Mouse (Mus musculus) spleen, adult 12 weeks (tissue): ENCODE results near the gene Gabrq.

Experiments
- DNase-seq: peaks from one replicate; pipeline ENCODE4 v3.0.0; 2022; ENCODE audit warnings: low spot score

Gabrq gene

DNA sequence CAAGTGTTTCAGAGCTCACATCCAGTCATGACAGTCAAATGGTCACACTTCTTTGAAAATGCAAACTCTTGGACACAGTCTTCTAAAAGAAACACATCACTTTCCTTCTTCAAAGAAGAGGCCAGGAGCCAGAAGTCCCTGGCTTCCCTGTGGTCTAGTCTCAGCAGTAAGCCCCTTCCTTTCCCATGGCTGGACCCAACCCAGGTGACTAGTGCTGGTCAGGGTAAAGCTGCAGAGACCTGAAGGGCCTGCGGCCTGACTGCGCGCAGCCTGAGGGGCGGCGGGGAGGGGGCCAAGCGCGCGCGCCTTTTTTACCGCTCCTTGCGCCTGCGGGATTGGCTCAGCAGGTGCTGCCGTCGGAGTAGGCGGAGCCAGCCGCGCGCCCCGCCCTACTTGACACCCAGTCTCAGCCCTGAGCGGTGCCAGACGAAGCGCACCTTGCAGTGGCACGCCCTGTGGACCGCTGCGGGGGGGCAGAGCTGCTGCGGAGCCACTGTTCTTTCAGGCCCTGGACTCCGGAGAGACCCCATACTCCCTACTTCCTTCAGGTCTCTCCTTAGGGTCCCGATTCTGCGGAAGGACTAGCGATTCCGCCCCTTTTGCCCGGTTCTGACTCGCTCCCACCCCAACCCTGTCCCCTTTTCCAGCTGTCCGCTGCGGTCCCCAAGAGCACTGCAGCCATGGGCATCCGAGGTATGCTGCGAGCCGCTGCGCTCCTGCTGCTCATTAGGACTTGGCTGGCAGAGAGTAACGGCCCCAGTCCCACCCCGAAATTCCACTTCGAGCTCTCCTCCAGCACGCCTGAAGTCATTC, at the start of gene Gabrq:
TSS of gene Gabrq (plus strand) at position 403 of the 813 bp plus-strand sequence.
- DNase-seq, result no peak

DNA sequence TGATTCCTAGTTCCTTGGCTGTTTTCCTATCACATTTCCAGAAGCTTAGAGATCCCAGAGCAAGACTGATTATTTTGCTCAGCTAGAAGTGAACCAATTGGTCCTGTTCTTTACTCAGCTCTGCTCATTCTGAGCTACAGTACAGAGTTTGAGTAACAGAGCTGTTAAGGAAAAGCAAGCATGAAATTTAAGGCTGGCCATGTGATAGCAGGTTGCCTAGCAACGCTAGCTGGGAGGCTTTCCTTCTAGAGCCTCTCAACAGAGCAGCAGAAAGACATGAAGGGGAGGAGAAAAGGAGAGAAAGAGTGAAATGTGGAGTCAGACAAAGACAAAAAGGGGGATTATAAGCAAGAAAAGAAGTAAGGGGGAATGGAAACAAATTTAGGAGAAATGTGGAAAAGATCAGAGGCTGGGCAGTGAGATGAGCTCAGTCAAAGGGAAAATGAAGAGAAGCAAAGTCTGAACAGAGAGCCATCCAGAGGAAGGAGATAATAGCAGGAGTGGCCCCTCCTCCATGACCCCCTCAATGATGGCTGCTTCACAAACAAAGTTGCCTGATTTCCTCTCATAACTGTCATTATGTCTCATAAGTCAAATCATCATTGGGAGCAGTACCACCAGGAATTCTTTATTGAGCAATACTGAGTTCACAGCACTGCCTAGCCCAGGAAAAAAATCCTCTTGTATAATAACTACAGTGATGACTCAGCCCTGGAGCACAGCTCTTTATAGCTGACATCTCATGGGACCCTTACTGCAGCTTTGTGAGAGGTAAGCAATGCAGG, 36.0 kb upstream of the Gabrq start:
- DNase-seq, result no peak

DNA sequence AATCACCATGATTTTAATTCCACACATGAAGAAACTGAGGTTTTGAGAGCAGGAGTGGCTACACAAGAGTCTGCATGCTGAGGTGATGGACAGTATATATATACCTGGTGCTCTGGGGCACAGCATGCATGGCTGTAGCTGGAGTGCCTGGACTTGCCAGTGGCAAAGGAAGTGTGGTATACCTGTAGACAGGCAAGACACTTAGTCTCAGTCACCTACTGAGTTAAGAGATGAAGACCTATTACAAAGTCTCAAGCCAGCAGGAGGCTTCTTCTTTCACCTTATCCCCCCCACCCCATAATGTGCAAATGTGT, 35.5 kb upstream of the Gabrq start:
- DNase-seq, result no peak

DNA sequence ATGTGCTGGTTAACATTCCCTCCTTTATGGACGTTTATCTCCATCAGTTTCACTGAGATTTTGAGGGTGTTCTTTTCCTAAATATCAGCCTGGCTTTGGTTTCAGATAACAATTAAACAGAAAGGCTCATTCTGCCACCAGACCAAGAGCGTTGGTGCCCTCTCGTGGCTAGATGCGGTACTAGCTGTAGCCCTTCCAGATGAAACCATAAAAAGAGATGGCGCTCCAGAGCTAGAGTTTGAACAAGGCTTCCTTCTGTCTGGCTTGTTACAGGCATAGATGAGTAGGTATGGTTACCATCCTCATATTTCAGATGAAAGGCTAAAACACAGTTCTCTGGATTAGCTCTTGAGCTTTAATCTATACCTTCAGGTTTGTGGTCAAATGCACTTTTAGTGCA, 5.4 kb upstream of the Gabrq start:
- peak; percentile 4 for DNase-seq

DNA sequence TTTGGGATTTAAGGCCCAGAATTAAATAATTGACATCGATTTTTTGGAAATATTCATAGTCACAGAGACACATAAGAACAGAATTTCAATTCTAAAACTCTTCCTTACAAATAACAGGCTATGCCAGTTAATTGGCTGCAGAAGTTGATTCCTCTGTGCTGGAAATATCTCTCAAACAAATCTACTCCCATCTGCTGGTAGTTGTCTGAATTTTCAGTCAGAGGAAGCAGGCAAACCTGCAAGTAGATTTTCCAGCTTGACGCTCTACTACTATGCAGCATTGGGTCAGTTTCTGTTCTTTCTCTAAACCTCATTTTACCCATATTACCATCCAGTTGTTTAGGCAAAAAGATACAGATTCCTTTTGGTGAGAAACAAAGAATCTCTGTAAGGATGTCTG, 1.7 kb upstream of the Gabrq start:
- no peak for DNase-seq

DNA sequence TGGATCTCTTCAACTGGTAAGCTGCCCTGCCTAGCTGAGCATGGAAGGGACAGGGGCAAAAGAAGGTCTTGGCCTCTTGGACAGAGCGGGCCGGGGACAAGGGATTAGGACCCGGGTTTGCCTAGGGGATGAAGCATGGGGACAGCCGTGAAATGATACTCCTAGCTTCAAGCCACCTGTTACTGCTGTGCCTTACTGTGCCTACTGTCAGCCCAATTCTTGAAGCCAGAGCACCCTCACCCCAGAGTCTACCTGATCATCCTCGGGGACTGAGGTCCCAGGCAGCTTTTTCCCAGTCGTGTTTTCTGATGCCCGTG, 569 bp downstream of the Gabrq start:
- no peak for DNase-seq
